In the genomic region with DNA sequence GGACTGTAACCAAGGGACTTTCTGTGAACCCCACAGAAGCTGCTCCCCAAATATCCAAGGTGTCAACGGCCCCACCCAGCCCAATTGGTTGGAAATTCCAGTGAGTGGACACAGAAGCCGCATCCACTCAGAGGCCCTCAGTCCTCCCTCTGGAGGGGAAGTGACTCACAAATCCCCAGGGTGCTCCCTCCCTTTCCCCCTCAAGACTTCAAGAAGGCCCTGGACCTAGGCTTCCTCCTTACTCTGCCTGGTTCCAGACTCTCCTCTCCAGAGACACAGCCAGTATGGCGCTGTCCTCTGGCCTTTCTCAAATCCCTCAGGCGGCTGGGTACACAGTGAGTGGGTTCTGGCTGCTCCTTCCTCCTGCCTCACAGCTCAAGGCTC, we compare ENCODE assay signal across 10 mouse cellular contexts.
DNase-seq lines count a peak whose midpoint lies in the region; ATAC-seq lines count a peak whose summit lies in the region.
"Had no signal": no experiment of that assay in that cellular context is flagged by ENCODE, and none has a peak within 500 bp of the region (broad histone marks: within the 10 kb centered on the region; RNA-seq: fewer than 3 reads in every experiment).

No protein-coding gene starts in this region.

- ATAC-seq in hindbrain, embryonic 13.5 days (ENCODE audit: low FRiP score): no peak
- ATAC-seq in hindbrain, embryonic 14.5 days (ENCODE audit: low FRiP score): no peak
- 0 out of 2 replicates have a peak, but pooled peaks have one; percentile 8 for ATAC-seq in granulocyte monocyte progenitor cell, adult 5-6 weeks (replicated peaks; ENCODE audit: poor library complexity, severe bottlenecking)

- H3K36me3 ChIP-seq in hindbrain, embryonic 13.5 days: no peaks in the 10 kb centered on the region
- H3K36me3 ChIP-seq in hindbrain, embryonic 14.5 days (replicated peaks; ENCODE audit: control insufficient read depth, insufficient read depth): no peaks in the 10 kb centered on the region

- no peak overlapping the region for H3K4me2 ChIP-seq in hindbrain, embryonic 13.5 days
- H3K4me2 ChIP-seq in hindbrain, embryonic 14.5 days (replicated peaks): no peak overlapping the region

- H3K4me1 ChIP-seq in hindbrain, embryonic 13.5 days (replicated peaks): peaks cover 36% of the 10 kb centered on the region
- H3K4me1 ChIP-seq in hindbrain, embryonic 14.5 days (replicated peaks; ENCODE audit: control insufficient read depth, insufficient read depth, low read length): peaks cover 22% of the 10 kb centered on the region

- H3K27ac ChIP-seq in hindbrain, embryonic 13.5 days: no peak overlapping the region
- H3K27ac ChIP-seq in hindbrain, embryonic 14.5 days: no peak overlapping the region

- H3K27me3 ChIP-seq in hindbrain, embryonic 13.5 days: no peaks in the 10 kb centered on the region
- no peaks in the 10 kb centered on the region for H3K27me3 ChIP-seq in hindbrain, embryonic 14.5 days (ENCODE audit: control insufficient read depth, insufficient read depth, low read length)

- DNase-seq in hindbrain, embryonic 14.5 days (ENCODE audit: low spot score): no peak
- DNase-seq in 416B (ENCODE audit: low read depth): peak; percentile 46
- peak; percentile 51 to 54 for DNase-seq in heart, postnatal 10 days
- no peak for DNase-seq in right cerebral cortex, adult 2 months (ENCODE audit: low spot score in 2 of 2)
- no peak for DNase-seq in T-cell, adult 2 months (ENCODE audit: low spot score)
- no peak for DNase-seq in left cerebral cortex, postnatal 4 days
- DNase-seq: kidney, postnatal 14 days; spleen, adult 18-20 months had no signal

- H3K9ac ChIP-seq in hindbrain, embryonic 13.5 days: 0 out of 2 replicates have a peak overlapping the region, but pooled peaks have one; percentile 13
- H3K9ac ChIP-seq in hindbrain, embryonic 14.5 days: no peak overlapping the region

- no peak overlapping the region for H3K4me3 ChIP-seq in hindbrain, embryonic 13.5 days
- no peak overlapping the region for H3K4me3 ChIP-seq in hindbrain, embryonic 14.5 days (replicated peaks; ENCODE audit: low read length)

- WGBS in hindbrain, embryonic 13.5 days: 90% methylated on average over 4 of the region's 4 CpGs
- 88% methylated on average over 4 of the region's 4 CpGs for WGBS in hindbrain, embryonic 14.5 days

- H3K9me3 ChIP-seq in hindbrain, embryonic 13.5 days: no peaks in the 10 kb centered on the region
- H3K9me3 ChIP-seq in hindbrain, embryonic 14.5 days (ENCODE audit: control insufficient read depth, low read length): no peaks in the 10 kb centered on the region

- intact Hi-C loops in heart, postnatal 10 days (cut with DNase I): loop anchor here (1.0 kb wide), 1 partner anchor 41 kb away; no protein-coding TSS in a partner anchor
- intact Hi-C loops in left cerebral cortex, postnatal 4 days (cut with DNase I): loop anchor here (5.0 kb wide), 1 partner anchor 35 kb away; no protein-coding TSS in a partner anchor

Comparison
In these comparisons a context has a peak if more than half of its experiments do, and no peak if none do; other contexts are left out.
1. DNase-seq: peak in 416B (single experiment) and heart, postnatal 10 days (2 of 2); none in hindbrain, embryonic 14.5 days (single experiment), right cerebral cortex, adult 2 months (0 of 2), T-cell, adult 2 months (single experiment) and left cerebral cortex, postnatal 4 days (single experiment).